Mouse (Mus musculus): ENCODE measurements around the gene Hdhd5.

- TF ChIP-seq CTCF (IDR thresholded peaks at IDR 0.05 in 2 of 3, conservative IDR thresholded peaks at IDR 0.05 in 1 of 3; ENCODE audit: control insufficient read depth in 1 of 3, insufficient read depth in 1 of 3, low read depth in 2 of 3, low read length in 3 of 3, poor library complexity in 1 of 3, severe bottlenecking in 1 of 3) (no peak), POLR2A (IDR thresholded peaks at IDR 0.05; ENCODE audit: control insufficient read depth in 1 of 2, insufficient read depth in 1 of 2, low read depth in 1 of 2, low read length in 2 of 2, poor library complexity in 1 of 2) (no peak), POLR2AphosphoS5 (IDR thresholded peaks at IDR 0.05; ENCODE audit: borderline replicate concordance, low read depth, low read length) (no peak), ZNF384 (IDR thresholded peaks at IDR 0.05; ENCODE audit: low read depth, low read length) (no peak), HCFC1 (IDR thresholded peaks at IDR 0.05; ENCODE audit: low read depth, low read length) (no peak), KAT2A (conservative IDR thresholded peaks at IDR 0.05; ENCODE audit: low read depth, low read length) (no peak), SMC3 (IDR thresholded peaks at IDR 0.05; ENCODE audit: low read depth, low read length) (no peak)
Measured at GRCm38 (mm10) chr6:120485038-120485437, 46.1 kb downstream of the Hdhd5 start.
